Mouse (Mus musculus): ENCODE measurements around the gene Gipc1. TPM values are rescaled to one million over a fixed set of nuclear protein-coding genes. Genes with fewer than 3 reads are reported as not detected.

Gene Gipc1
- polyA plus RNA-seq, 1 experiment from 2014 or later = 119 TPM

DNA sequence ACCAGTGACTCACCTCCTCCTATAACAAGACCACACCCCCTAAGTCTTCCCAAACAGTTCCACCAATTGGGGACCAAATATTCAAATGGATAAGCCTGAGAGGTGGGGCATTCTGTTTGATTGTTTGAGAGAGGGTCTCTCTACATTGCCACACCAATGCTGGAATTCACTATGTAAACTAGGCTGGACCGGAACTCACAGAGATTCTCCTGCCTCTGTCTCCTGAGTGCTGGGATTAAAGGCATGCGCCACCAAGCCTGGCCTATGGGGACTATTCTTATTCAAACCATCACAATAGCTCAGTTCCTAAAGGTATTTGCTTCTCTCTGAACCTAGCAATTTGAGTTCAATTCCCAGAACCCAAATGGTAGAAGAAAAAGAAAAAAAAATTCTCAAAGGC is 33.9 kb upstream of the Gipc1 start:
- Histone ChIP-seq H3K27me3 (ENCODE audit: control insufficient read depth, insufficient read depth, low read length) (no peaks in the 10 kb centered on the region), H3K36me3 (replicated peaks; ENCODE audit: control insufficient read depth, insufficient read depth) (peaks cover 10% of the 10 kb centered on the region; the same call in 1 of the 2 replicates), H3K4me3 (replicated peaks; ENCODE audit: low read length) (no peak overlapping the region), H3K9ac (no peak overlapping the region), H3K4me2 (replicated peaks) (no peak overlapping the region), H3K9me3 (ENCODE audit: control insufficient read depth, low read length) (no peaks in the 10 kb centered on the region), H3K27ac (no peak overlapping the region), H3K4me1 (replicated peaks; ENCODE audit: control insufficient read depth, insufficient read depth, low read length) (no peaks in the 10 kb centered on the region)
- DNase-seq (ENCODE audit: low spot score) (no peak), ATAC-seq (ENCODE audit: low FRiP score) (no peak)
- 88% methylated on average over 2 of the region's 2 CpGs for WGBS

DNA sequence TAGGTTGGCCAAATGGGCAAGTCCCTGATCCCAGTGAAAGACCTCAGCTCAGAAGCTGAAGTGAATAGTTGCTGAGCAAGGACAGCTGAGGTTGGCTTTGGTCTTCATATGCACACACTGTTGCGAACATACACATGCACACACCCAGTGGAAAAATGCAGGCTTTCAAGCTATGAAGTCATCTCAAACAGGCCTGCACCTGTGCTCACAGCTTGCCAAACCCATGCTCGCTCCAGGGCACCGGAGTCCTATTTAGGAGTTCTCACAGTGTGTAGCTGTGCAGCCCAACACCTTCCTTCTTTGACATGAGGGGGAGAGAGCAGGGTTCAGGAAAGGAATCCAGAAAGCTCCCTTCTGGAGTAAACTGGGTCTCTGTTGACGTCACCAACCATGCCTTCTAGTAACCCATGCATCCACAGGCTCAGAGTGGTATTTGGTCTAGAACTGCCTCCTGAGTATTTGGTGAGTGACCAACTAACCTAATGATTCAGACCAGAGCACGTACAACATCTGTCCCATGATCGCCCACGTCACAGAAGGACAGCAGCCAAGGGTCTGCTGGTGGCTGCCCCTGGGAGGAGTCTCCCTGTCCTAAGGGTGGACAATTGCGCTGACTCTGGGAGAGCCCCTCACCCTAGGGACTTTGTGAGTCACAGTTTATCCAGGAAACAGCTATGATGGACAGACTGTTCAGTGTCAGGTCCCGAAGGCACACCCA is 32.8 kb upstream of the Gipc1 start:
- DNase-seq (ENCODE audit: low spot score) = no peak
- no peaks in the 10 kb centered on the region for H3K4me1 ChIP-seq (replicated peaks; ENCODE audit: control insufficient read depth, insufficient read depth, low read length)
- H3K36me3 ChIP-seq (replicated peaks; ENCODE audit: control insufficient read depth, insufficient read depth) = no peaks in the 10 kb centered on the region; the same call in 1 of the 2 replicates
- ATAC-seq (ENCODE audit: low FRiP score) = no peak
- no peaks in the 10 kb centered on the region for H3K27me3 ChIP-seq (ENCODE audit: control insufficient read depth, insufficient read depth, low read length)
- H3K27ac ChIP-seq = no peak overlapping the region
- WGBS = 87% methylated on average over 9 of the region's 9 CpGs
- no peak overlapping the region for H3K4me3 ChIP-seq (replicated peaks; ENCODE audit: low read length)
- no peaks in the 10 kb centered on the region for H3K9me3 ChIP-seq (ENCODE audit: control insufficient read depth, low read length)
- H3K4me2 ChIP-seq (replicated peaks) = no peak overlapping the region
- H3K9ac ChIP-seq = no peak overlapping the region

DNA sequence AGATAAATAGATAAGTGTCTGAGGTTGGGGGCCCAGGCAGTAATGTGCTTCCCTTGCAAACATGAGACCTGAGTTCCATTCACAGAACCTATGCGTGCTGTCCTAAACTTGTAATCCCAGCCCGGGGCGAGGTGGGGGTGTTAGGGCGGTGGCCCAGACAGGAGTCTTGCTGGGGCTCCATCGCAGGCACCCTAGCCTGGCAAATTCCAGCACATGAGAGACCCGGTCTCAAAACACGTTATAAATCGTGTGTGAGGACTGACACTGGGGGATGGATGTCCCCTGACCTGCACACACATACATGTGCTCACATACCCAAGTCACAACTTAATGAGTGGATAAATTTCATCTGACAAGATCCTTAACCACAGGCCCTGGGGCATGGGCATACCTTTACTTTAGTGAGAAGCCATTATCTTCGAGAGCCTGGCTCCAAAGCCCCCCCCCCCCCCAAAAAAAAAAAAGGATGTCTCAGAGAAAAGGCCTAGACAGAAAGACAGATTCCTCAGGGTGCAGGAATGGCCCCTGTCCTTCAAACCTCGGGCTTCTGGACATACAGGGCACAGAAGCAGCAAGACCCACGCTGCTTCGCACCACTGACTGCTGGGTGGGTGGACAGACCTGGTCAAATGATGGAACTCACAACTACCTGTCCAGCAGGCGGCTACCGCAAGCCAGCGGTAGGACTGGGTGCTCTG is 30.6 kb upstream of the Gipc1 start:
- Histone ChIP-seq H3K27me3 (ENCODE audit: control insufficient read depth, insufficient read depth, low read length) (no peaks in the 10 kb centered on the region), H3K4me1 (replicated peaks; ENCODE audit: control insufficient read depth, insufficient read depth, low read length) (no peaks in the 10 kb centered on the region), H3K9ac (peak overlapping the region; percentile 66), H3K9me3 (ENCODE audit: control insufficient read depth, low read length) (no peaks in the 10 kb centered on the region), H3K36me3 (replicated peaks; ENCODE audit: control insufficient read depth, insufficient read depth) (no peaks in the 10 kb centered on the region), H3K4me3 (replicated peaks; ENCODE audit: low read length) (peak overlapping the region; percentile 36), H3K4me2 (replicated peaks) (peak overlapping the region; percentile 70), H3K27ac (0 out of 2 replicates have a peak overlapping the region, but pooled peaks have one; percentile 6)
- DNase-seq (ENCODE audit: low spot score) (no peak), ATAC-seq (ENCODE audit: low FRiP score) (no peak)
- WGBS = 57% methylated on average over 15 of the region's 15 CpGs

DNA sequence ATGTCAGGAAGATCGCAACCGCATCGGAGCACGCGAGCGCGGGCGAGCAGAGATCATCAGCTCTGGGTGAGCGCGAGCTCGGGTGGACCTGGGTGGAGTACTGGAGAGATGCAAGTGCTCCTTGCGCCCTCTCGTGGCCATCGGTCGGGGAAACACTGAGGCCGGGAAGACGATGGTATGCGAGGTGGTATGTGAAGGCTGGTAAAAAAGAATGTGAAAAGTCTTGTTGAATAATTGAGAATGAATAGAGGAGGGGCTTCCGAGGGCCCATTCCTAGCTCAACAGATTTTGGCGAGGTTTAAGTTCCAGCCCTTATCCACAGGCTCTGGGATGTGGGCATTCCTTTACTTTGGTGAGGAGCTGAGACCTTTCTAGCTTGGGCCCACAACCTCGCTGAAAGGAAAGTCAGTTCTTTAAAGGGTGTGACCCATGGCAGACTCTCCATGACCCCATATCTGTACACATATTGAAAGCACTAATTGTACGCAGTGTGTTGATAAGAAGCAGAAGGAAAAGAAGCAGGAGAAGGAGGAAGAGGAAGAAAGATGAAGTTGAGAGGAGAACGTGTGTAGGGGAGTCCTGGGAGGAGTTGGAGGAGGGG is 30.0 kb upstream of the Gipc1 start:
- 10% methylated on average over 23 of the region's 23 CpGs for WGBS
- peak overlapping the region; percentile 66 for H3K9ac ChIP-seq
- ATAC-seq (ENCODE audit: low FRiP score) = peak; percentile 93

GRCm38 (mm10) chr8:83623549-83623948 is 28.9 kb upstream of the Gipc1 start:
- 91% methylated on average over 7 of the region's 7 CpGs for WGBS
- no peak overlapping the region for H3K4me2 ChIP-seq (replicated peaks)

More for the DNA sequence above, 30.0 kb upstream of the Gipc1 start:
- DNase-seq (ENCODE audit: low spot score) = peak; percentile 88
- H3K27ac ChIP-seq = 0 out of 2 replicates have a peak overlapping the region, but pooled peaks have one; percentile 6
- no peaks in the 10 kb centered on the region for H3K4me1 ChIP-seq (replicated peaks; ENCODE audit: control insufficient read depth, insufficient read depth, low read length)
- peak overlapping the region; percentile 70 for H3K4me2 ChIP-seq (replicated peaks)
- H3K36me3 ChIP-seq (replicated peaks; ENCODE audit: control insufficient read depth, insufficient read depth) = no peaks in the 10 kb centered on the region
- peak overlapping the region; percentile 36 for H3K4me3 ChIP-seq (replicated peaks; ENCODE audit: low read length)
- no peaks in the 10 kb centered on the region for H3K27me3 ChIP-seq (ENCODE audit: control insufficient read depth, insufficient read depth, low read length)
- no peaks in the 10 kb centered on the region for H3K9me3 ChIP-seq (ENCODE audit: control insufficient read depth, low read length)

GRCm38 (mm10) chr8:83624739-83625138 is 27.7 kb upstream of the Gipc1 start:
- H3K27ac ChIP-seq = no peak overlapping the region
- no peak for ATAC-seq (ENCODE audit: low FRiP score)
- DNase-seq (ENCODE audit: low spot score) = peak; percentile 70
- no peaks in the 10 kb centered on the region for H3K36me3 ChIP-seq (replicated peaks; ENCODE audit: control insufficient read depth, insufficient read depth)
- H3K4me1 ChIP-seq (replicated peaks; ENCODE audit: control insufficient read depth, insufficient read depth, low read length) = no peaks in the 10 kb centered on the region
- 34% methylated on average over 3 of the region's 3 CpGs for WGBS
- H3K9ac ChIP-seq = no peak overlapping the region
- no peaks in the 10 kb centered on the region for H3K9me3 ChIP-seq (ENCODE audit: control insufficient read depth, low read length)
- H3K4me2 ChIP-seq (replicated peaks) = no peak overlapping the region
- H3K4me3 ChIP-seq (replicated peaks; ENCODE audit: low read length) = no peak overlapping the region
- no peaks in the 10 kb centered on the region for H3K27me3 ChIP-seq (ENCODE audit: control insufficient read depth, insufficient read depth, low read length)

More at GRCm38 (mm10) chr8:83623549-83623948, 28.9 kb upstream of the Gipc1 start:
- DNase-seq (ENCODE audit: low spot score) (no peak), ATAC-seq (ENCODE audit: low FRiP score) (no peak)
- Histone ChIP-seq H3K36me3 (replicated peaks; ENCODE audit: control insufficient read depth, insufficient read depth) (no peaks in the 10 kb centered on the region), H3K9ac (no peak overlapping the region), H3K27ac (no peak overlapping the region), H3K4me1 (replicated peaks; ENCODE audit: control insufficient read depth, insufficient read depth, low read length) (no peaks in the 10 kb centered on the region), H3K4me3 (replicated peaks; ENCODE audit: low read length) (no peak overlapping the region), H3K27me3 (ENCODE audit: control insufficient read depth, insufficient read depth, low read length) (no peaks in the 10 kb centered on the region), H3K9me3 (ENCODE audit: control insufficient read depth, low read length) (no peaks in the 10 kb centered on the region)

- ATAC-seq (ENCODE audit: low FRiP score) = no peak
- H3K4me1 ChIP-seq (replicated peaks; ENCODE audit: control insufficient read depth, insufficient read depth, low read length) = no peaks in the 10 kb centered on the region
- H3K4me3 ChIP-seq (replicated peaks; ENCODE audit: low read length) = no peak overlapping the region
These were observed 26.7 kb upstream of the Gipc1 start for GRCm38 (mm10) chr8:83625676-83626299.

DNA sequence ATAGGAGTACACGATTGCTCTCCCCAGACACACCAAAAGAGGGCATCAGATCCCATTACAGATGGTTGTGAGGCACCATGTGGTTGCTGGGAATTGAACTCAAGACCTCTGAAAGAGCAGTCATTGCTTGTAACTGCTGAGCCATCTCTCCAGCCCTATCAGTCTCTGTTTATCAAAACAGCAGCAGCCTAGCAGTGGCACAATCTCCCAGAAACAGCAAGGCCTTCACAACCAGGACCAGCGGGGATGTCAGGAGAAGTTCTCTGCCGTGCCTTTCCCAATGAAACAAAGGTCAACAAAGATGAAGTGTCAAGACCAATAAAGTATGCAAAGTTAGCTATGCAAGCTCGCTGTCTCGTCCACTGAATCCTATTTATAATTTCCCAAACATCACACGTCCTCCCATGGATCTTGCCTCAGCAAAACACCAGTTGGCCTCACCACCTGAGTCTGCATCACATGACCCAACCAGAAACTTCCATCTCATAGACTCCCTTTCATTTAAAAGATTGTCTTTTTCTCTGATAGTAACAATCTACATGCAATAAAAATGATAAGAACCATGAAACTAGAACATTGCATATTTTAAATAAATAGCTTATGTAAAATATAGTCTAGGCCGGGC is 20.3 kb upstream of the Gipc1 start:
- ATAC-seq (ENCODE audit: low FRiP score) (no peak), DNase-seq (ENCODE audit: low spot score) (no peak)
- Histone ChIP-seq H3K9me3 (ENCODE audit: control insufficient read depth, low read length) (0 out of 2 replicates have a peak, but pooled peaks cover 4% of the 10 kb centered on the region), H3K27me3 (ENCODE audit: control insufficient read depth, insufficient read depth, low read length) (no peaks in the 10 kb centered on the region), H3K4me3 (replicated peaks; ENCODE audit: low read length) (no peak overlapping the region), H3K4me1 (replicated peaks; ENCODE audit: control insufficient read depth, insufficient read depth, low read length) (no peaks in the 10 kb centered on the region), H3K9ac (no peak overlapping the region), H3K4me2 (replicated peaks) (no peak overlapping the region), H3K27ac (no peak overlapping the region), H3K36me3 (replicated peaks; ENCODE audit: control insufficient read depth, insufficient read depth) (no peaks in the 10 kb centered on the region)
- 91% methylated on average over 7 of the region's 7 CpGs for WGBS

More at GRCm38 (mm10) chr8:83625676-83626299, 26.7 kb upstream of the Gipc1 start:
- Histone ChIP-seq H3K36me3 (replicated peaks; ENCODE audit: control insufficient read depth, insufficient read depth) (no peaks in the 10 kb centered on the region), H3K27me3 (ENCODE audit: control insufficient read depth, insufficient read depth, low read length) (no peaks in the 10 kb centered on the region), H3K9me3 (ENCODE audit: control insufficient read depth, low read length) (no peaks in the 10 kb centered on the region), H3K9ac (no peak overlapping the region), H3K27ac (no peak overlapping the region), H3K4me2 (replicated peaks) (no peak overlapping the region)
- no peak for DNase-seq (ENCODE audit: low spot score)
- 93% methylated on average over 6 of the region's 6 CpGs for WGBS
